Mouse (Mus musculus) MEL (cell line): Measurements from ENCODE around the gene Slc5a2.

Experiments used
- CTCF ChIP-seq, 3 experiments: IDR thresholded peaks in 2 of 3; conservative IDR thresholded peaks in 1 of 3; 2 replicates each; pipeline ENCODE4 v1.5.1; 2011 to 2012; ENCODE audit warnings: low read length in 3 of 3, low read depth in 2 of 3, mild to moderate bottlenecking in 2 of 3, improper control_type of control experiment in 1 of 3, inconsistent platforms in 1 of 3, mixed read lengths in 1 of 3, moderate library complexity in 1 of 3; ENCODE audit not compliant: control insufficient read depth in 1 of 3, insufficient read depth in 1 of 3, poor library complexity in 1 of 3, severe bottlenecking in 1 of 3
- ELF1 ChIP-seq: IDR thresholded peaks from 2 replicates; pipeline ENCODE4 v1.6.1; 2014; ENCODE audit warnings: low read depth, mild to moderate bottlenecking, inconsistent platforms, low read length, improper control_type of control experiment, moderate library complexity
- GATA1 ChIP-seq: IDR thresholded peaks from 2 replicates; pipeline ENCODE4 v1.6.1; 2011; ENCODE audit warnings: low read depth, low read length, improper control_type of control experiment

DNA sequence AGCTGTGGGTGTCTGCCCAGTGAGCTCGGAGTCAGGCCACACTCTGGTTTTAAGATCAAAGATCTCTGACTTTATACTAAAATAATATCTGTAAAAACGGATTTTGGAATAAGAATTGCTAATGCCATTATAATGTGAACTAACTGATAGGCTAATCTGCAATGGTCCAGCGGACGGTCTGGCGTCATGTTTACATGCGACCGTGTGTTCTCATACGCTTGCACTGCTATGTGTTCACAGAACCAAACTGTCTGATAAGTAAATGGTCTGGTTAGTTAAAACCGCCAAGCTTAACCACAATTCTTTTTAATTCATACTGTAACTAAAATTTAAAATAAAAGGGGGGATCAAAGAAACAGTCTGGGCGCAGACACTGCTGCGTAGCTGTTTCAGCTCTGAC, 16.3 kb downstream of the Slc5a2 start:
- no peak for TF ChIP-seq CTCF (IDR thresholded peaks at IDR 0.05 in 2 of 3, conservative IDR thresholded peaks at IDR 0.05 in 1 of 3; ENCODE audit: control insufficient read depth in 1 of 3, insufficient read depth in 1 of 3, low read depth in 2 of 3, low read length in 3 of 3, poor library complexity in 1 of 3, severe bottlenecking in 1 of 3)
- no peak for TF ChIP-seq ELF1
- no peak for TF ChIP-seq GATA1
